Mouse (Mus musculus): ENCODE measurements around the gene Col23a1. TPM values are rescaled to one million over a fixed set of nuclear protein-coding genes. Genes with fewer than 3 reads are reported as not detected.
A peak's percentile ranks its signal among the peaks of the same experiment; 100 is the strongest.

Gene Col23a1
- polyA plus RNA-seq, 1 experiment from 2014 or later: 9.1 TPM

DNA sequence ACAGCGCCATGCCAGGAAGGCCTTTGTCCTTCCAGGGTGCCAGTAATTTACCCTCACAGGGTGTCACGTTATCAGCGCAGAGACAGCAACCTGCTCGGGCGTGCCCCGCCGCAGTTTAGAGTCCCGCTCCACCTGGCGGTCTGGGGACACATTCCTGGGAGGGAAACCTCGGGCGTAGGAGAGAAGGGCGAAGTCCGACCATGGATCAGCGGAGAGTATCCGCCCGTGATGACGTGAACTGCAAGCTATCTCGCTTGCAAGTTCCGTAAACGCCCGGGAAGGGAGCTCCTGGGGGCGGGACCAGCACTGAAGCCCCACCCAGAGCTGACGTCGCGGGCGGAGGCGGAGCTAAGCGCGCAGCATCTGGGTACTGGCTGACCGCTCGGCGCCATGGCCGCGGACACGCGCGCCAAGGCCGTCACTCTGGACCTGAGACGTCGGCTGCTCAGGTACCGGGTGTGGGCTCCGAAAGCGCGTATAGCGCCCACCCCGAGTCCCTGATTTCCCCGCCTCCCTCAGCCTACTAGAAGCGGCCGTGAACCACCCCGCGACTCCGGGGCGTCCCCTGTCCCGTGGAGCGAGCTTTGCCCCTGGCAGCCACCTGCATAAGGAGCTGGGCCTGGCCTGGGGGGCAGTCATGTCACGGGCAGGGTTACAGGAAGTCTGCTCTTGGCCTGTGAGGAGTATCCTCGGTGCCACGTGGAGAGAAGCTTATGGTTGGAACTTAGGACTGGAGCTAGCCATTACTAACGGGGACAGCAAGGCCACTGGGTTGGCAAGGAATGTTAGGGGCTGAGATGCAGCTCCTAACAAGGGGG, 294.9 kb downstream of the Col23a1 start, which contains the start of gene Phykpl:
Gene Phykpl (plus strand): TSS at position 327 of the 818 bp plus-strand sequence.
- Histone ChIP-seq H3K4me1 (peaks cover 20% of the 10 kb centered on the region), H3K4me3 (replicated peaks) (peak within 1 kb of the TSS; percentile 60), H3K4me2 (peak within 1 kb of the TSS; percentile 84), H3K9ac (replicated peaks) (peak within 1 kb of the TSS; percentile 77), H3K9me3 (replicated peaks) (no peaks in the 10 kb centered on the region), H3K27me3 (replicated peaks) (no peaks in the 10 kb centered on the region), H3K27ac (replicated peaks) (peak within 1 kb of the TSS; percentile 88), H3K36me3 (peaks cover 29% of the 10 kb centered on the region)
- peak; percentile 96 for ATAC-seq (ENCODE audit: low FRiP score)
- WGBS: under 1% methylated on average over 59 of the region's 59 CpGs

DNA sequence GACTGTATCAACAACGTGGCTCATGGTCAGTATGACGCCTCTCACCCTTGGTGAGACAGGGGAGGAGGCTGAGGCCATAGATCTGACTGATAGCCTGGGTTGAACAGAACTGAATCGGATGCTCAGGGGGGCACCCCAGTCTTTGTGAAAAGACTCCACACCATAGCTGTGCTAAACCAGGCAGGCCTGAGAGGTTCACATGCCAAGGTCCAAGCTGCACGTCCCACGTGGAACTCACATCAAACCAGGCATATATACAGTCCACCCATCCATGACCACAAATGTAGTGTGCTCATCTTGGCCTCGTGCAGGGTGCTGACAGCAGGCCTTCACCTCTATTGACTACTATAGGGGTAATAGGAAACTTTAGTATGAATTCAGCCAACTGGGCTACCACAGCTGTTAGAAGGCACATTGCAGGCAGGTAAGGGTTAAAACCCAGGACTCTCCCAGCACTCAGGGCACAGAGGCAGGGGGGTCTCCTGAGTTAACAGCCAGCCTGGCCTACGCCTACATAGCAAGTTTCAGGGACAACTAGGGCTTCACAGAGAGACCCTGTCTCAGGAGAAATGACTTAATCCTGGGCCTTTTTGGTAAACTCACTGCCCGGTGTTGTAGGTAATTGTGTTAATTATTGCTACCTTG, 296.0 kb downstream of the Col23a1 start:
- peak overlapping the region; percentile 88 for H3K27ac ChIP-seq (replicated peaks)
- peak overlapping the region; percentile 77; the same call in 1 of the 2 replicates for H3K9ac ChIP-seq (replicated peaks)
- peak overlapping the region; percentile 84 for H3K4me2 ChIP-seq
- WGBS: 64% methylated on average over 8 of the region's 8 CpGs
- ATAC-seq (ENCODE audit: low FRiP score): no peak; the same call in 1 of the 2 replicates
- H3K27me3 ChIP-seq (replicated peaks): no peaks in the 10 kb centered on the region
- peaks cover 20% of the 10 kb centered on the region for H3K4me1 ChIP-seq
- no peaks in the 10 kb centered on the region for H3K9me3 ChIP-seq (replicated peaks)
- peak overlapping the region; percentile 60 for H3K4me3 ChIP-seq (replicated peaks)
- peaks cover 37% of the 10 kb centered on the region for H3K36me3 ChIP-seq

DNA sequence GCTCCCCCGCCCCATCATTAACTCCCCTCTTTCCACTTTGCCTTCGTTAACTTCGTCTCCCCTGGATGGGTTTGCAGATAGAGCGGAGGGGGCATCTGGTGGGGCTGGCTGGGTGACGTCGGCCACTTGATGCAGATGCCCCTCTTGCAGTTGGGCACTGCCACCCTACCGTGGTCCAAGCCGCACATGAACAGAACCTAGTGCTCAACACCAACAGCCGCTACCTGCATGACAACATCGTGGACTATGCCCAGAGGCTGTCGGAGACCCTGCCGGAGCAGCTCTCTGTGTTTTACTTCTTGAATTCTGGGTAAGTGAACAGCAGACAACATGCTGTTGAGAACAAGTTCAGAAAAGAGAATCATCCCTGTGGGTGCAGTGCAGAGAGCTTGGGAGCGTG, 296.7 kb downstream of the Col23a1 start:
- Histone ChIP-seq H3K9ac (replicated peaks) (no peak overlapping the region), H3K36me3 (peaks cover 42% of the 10 kb centered on the region), H3K4me1 (peaks cover 20% of the 10 kb centered on the region), H3K27ac (replicated peaks) (0 out of 2 replicates have a peak overlapping the region, but pooled peaks have one; percentile 15), H3K4me3 (replicated peaks) (no peak overlapping the region), H3K4me2 (no peak overlapping the region), H3K27me3 (replicated peaks) (no peaks in the 10 kb centered on the region), H3K9me3 (replicated peaks) (no peaks in the 10 kb centered on the region)
- 93% methylated on average over 13 of the region's 13 CpGs for WGBS
- no peak for ATAC-seq (ENCODE audit: low FRiP score)

DNA sequence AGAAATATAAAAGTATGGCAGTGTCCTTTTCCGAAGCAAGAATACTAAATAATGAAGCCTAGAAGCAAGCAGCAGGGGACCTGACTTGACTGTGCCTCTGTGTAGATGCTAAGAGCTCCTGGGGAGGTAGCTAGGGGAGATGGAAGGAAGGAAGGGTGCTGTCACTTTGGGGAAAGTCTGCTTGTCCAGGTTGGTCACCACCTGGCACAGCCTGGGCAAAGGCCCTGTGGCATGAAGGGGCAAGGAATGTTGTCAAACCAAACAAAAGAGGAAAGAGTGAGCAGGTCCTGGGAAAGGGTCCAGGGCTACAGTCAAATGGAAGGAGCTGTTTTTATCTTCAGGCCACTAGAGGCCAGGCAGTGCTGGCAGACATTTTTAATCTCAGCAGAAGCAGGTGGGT, 297.3 kb downstream of the Col23a1 start:
- Histone ChIP-seq H3K27me3 (replicated peaks) (no peaks in the 10 kb centered on the region), H3K4me1 (peaks cover 20% of the 10 kb centered on the region), H3K9me3 (replicated peaks) (no peaks in the 10 kb centered on the region), H3K4me3 (replicated peaks) (no peak overlapping the region), H3K4me2 (no peak overlapping the region), H3K36me3 (peaks cover 48% of the 10 kb centered on the region), H3K9ac (replicated peaks) (no peak overlapping the region), H3K27ac (replicated peaks) (no peak overlapping the region)
- ATAC-seq (ENCODE audit: low FRiP score): no peak
- WGBS: 92% methylated on average over 1 of the region's 1 CpGs

DNA sequence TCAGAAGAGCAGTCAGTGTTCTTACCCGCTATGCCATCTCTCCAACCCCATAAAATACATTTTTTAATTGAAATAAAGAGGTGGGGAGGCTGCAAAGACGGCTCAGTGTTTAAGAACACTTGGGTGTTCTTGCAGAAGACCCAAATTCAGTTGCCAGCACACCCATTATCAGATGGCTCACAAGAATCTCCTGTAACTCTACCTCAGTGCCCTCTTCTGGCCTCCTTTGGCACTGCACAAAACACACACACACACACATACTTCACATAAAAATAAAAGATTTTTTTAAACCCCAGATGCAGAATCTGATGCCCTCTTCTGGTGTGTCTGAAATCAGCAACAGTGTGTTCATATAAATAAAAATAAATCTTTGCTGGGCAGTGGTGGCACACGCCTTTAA, 299.1 kb downstream of the Col23a1 start:
- H3K4me1 ChIP-seq: peaks cover 19% of the 10 kb centered on the region
- no peak for ATAC-seq (ENCODE audit: low FRiP score)
- 95% methylated on average over 3 of the region's 3 CpGs for WGBS

DNA sequence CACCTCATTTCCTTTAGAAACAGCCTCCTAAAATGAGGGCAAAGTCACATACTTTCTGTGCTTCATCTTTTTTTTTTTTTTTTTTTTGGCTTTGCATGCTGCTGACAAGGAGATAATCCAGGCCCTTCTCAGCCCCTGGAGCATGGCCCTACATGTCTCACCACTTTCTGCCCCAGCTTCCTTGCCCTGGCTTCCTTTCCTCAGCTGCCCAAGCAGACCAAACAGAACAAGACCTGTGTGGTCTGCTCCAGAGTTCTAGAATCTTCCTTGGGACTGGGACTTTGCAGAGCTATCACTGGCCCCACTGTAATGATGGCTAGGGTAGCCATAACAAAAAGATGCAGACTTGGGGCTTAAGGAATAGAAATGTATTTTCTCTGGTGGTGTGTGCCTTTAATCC, 300.3 kb downstream of the Col23a1 start:
- Histone ChIP-seq H3K9ac (replicated peaks) (no peak overlapping the region), H3K4me1 (peaks cover 12% of the 10 kb centered on the region), H3K27ac (replicated peaks) (no peak overlapping the region), H3K27me3 (replicated peaks) (no peaks in the 10 kb centered on the region), H3K4me3 (replicated peaks) (no peak overlapping the region), H3K36me3 (peaks cover 73% of the 10 kb centered on the region), H3K9me3 (replicated peaks) (no peaks in the 10 kb centered on the region), H3K4me2 (no peak overlapping the region)
- no peak for ATAC-seq (ENCODE audit: low FRiP score)

More for the DNA sequence above, 299.1 kb downstream of the Col23a1 start:
- H3K9ac ChIP-seq (replicated peaks): no peak overlapping the region
- no peaks in the 10 kb centered on the region for H3K27me3 ChIP-seq (replicated peaks)
- H3K36me3 ChIP-seq: peaks cover 66% of the 10 kb centered on the region
- H3K27ac ChIP-seq (replicated peaks): no peak overlapping the region
- no peak overlapping the region for H3K4me3 ChIP-seq (replicated peaks)
- no peaks in the 10 kb centered on the region for H3K9me3 ChIP-seq (replicated peaks)
- H3K4me2 ChIP-seq: no peak overlapping the region

DNA sequence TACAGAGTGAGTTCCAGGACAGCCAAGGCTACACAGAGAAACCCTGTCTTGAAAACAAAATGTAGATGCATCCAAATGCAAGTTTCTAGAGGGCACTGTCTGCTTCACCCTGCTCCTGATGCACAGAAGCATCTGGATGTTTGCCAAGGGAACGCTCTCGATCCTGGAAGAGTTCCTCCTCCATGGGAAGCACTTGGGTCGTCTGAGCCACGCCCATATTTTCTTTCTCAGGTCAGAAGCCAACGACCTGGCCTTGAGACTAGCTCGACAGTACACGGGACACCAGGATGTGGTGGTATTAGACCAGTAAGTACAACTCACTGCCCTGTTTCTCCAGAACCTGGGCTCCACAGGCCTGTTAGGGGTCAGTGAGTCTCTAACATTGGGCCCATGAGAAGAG, 301.4 kb downstream of the Col23a1 start:
- peaks cover 85% of the 10 kb centered on the region for H3K36me3 ChIP-seq
- H3K4me2 ChIP-seq: no peak overlapping the region
- 82% methylated on average over 7 of the region's 7 CpGs for WGBS

DNA sequence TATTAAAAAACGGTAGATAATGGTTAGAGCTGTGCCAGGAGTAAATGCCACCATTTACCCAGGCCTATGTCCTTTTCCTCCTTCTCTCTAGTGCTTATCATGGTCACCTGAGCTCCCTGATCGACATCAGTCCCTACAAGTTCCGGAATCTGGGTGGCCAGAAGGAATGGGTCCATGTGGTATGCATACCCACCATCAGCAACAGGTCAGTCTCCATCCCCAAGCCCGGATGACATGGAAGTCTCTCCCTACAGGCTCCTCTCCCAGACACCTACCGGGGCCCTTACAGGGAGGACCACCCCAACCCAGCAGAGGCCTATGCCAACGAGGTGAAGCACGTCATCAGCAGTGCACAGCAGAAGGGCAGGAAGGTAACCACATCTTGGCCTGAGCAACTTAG, 302.2 kb downstream of the Col23a1 start:
- no peak for ATAC-seq (ENCODE audit: low FRiP score)

More for the DNA sequence above, 301.4 kb downstream of the Col23a1 start:
- H3K27me3 ChIP-seq (replicated peaks): no peaks in the 10 kb centered on the region
- peaks cover under 1% of the 10 kb centered on the region; the same call in 1 of the 2 replicates for H3K4me1 ChIP-seq
- no peak overlapping the region for H3K4me3 ChIP-seq (replicated peaks)
- H3K9ac ChIP-seq (replicated peaks): no peak overlapping the region
- no peaks in the 10 kb centered on the region for H3K9me3 ChIP-seq (replicated peaks)
- no peak for ATAC-seq (ENCODE audit: low FRiP score)
- no peak overlapping the region for H3K27ac ChIP-seq (replicated peaks)

DNA sequence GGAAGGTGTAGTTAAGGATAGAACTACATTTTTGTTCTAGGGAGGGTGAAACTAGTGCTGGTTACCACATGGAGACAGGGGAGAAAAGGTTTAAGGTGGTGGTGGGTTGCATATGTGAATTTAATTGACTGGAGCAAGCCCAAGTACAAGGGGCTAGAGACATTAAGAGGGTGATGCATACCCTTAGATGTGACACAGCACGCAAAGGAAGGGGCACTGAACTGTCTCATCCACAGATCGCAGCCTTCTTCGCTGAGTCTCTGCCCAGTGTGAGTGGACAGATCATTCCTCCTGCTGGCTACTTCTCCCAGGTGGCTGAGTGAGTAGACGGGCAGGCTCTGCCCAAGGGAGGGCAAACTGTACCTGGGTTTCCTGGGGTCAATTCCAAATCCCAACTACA, 303.6 kb downstream of the Col23a1 start:
- peaks cover 90% of the 10 kb centered on the region for H3K36me3 ChIP-seq
- no peak overlapping the region for H3K27ac ChIP-seq (replicated peaks)
- no peaks in the 10 kb centered on the region for H3K27me3 ChIP-seq (replicated peaks)
- ATAC-seq (ENCODE audit: low FRiP score): no peak
- H3K4me2 ChIP-seq: no peak overlapping the region
- 93% methylated on average over 4 of the region's 4 CpGs for WGBS
- no peak overlapping the region for H3K4me3 ChIP-seq (replicated peaks)
- H3K9ac ChIP-seq (replicated peaks): no peak overlapping the region
- H3K4me1 ChIP-seq: no peaks in the 10 kb centered on the region
- H3K9me3 ChIP-seq (replicated peaks): no peaks in the 10 kb centered on the region

More for the DNA sequence above, 302.2 kb downstream of the Col23a1 start:
- no peak overlapping the region for H3K4me3 ChIP-seq (replicated peaks)
- peaks cover 90% of the 10 kb centered on the region for H3K36me3 ChIP-seq
- no peak overlapping the region for H3K27ac ChIP-seq (replicated peaks)
- no peak overlapping the region for H3K4me2 ChIP-seq
- H3K9ac ChIP-seq (replicated peaks): no peak overlapping the region
- no peaks in the 10 kb centered on the region for H3K4me1 ChIP-seq
- H3K9me3 ChIP-seq (replicated peaks): no peaks in the 10 kb centered on the region
- no peaks in the 10 kb centered on the region for H3K27me3 ChIP-seq (replicated peaks)
- 95% methylated on average over 7 of the region's 7 CpGs for WGBS

DNA sequence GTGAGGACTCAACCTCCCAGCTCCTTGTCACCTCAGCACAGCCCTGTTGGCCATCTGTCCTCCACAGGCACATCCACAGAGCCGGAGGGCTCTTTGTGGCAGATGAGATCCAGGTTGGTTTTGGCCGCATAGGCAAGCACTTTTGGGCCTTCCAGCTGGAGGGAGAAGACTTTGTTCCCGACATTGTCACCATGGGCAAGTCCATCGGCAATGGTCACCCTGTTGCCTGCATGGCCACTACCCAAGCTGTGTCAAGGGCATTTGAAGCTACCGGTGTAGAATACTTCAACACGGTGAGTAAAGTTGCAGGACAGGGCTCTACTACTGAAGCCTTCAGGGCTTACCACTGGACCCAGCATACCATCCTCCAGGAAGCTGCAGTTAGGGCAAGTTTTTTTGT, 304.1 kb downstream of the Col23a1 start:
- Histone ChIP-seq H3K4me2 (no peak overlapping the region), H3K4me1 (no peaks in the 10 kb centered on the region), H3K9me3 (replicated peaks) (no peaks in the 10 kb centered on the region), H3K36me3 (peaks cover 90% of the 10 kb centered on the region), H3K27me3 (replicated peaks) (no peaks in the 10 kb centered on the region), H3K27ac (replicated peaks) (no peak overlapping the region), H3K4me3 (replicated peaks) (no peak overlapping the region), H3K9ac (replicated peaks) (no peak overlapping the region)
- no peak for ATAC-seq (ENCODE audit: low FRiP score)
- 93% methylated on average over 6 of the region's 6 CpGs for WGBS

DNA sequence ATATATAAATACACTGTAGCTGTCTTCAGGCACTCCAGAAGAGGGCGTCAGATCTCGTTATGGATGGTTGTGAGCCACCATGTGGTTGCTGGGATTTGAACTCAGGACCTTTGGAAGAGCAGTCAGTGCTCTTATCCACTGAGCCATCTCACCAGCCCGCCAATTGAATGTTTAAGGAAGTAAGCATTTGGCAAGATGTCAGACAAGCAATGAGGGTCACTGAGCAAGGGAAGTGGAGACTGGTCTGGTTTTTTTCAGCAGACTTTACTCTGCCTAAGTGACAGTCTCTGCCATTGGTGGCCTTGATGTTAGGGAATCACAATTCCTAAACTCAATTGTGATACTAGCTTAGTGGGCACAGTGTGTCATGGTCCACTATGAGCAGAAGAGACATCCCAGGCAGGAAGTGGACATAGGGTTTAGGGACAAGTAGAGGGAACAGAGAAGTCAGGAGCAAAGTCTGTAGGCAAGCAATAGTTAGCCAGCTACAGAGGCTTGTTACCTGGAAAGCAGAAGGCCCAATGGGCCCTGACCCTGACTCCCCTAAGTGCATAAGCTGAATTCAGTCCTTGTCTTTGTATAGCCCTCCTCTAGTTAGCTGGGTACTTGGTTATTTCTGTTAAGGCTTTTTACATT, 305.1 kb downstream of the Col23a1 start:
- ATAC-seq (ENCODE audit: low FRiP score): no peak
- no peak overlapping the region for H3K27ac ChIP-seq (replicated peaks)
- H3K4me1 ChIP-seq: no peaks in the 10 kb centered on the region
- H3K27me3 ChIP-seq (replicated peaks): no peaks in the 10 kb centered on the region
- no peak overlapping the region for H3K4me2 ChIP-seq
- WGBS: 88% methylated on average over 3 of the region's 3 CpGs
- no peaks in the 10 kb centered on the region for H3K9me3 ChIP-seq (replicated peaks)
- peaks cover 92% of the 10 kb centered on the region for H3K36me3 ChIP-seq
- no peak overlapping the region for H3K9ac ChIP-seq (replicated peaks)
- no peak overlapping the region for H3K4me3 ChIP-seq (replicated peaks)
